Mouse (Mus musculus) liver, embryonic 11.5 days (tissue): Measurements from ENCODE around the gene Cbarp. TPM values are rescaled to one million over a fixed set of nuclear protein-coding genes. Genes with fewer than 3 reads are reported as not detected.
"Not testable (repeated sequence)": the region's sequence is repeated elsewhere in the genome, so short reads cannot be mapped to it uniquely, and the experiment has no call there.

ENCODE experiments used
- ATAC-seq: fragments of 200-750 bp; cut with Nextera tagmentation; replicated peaks from 2 replicates; pipeline ENCODE4 v1.8.0; 2017; ENCODE audit warnings: moderate number of reproducible peaks, mild to moderate bottlenecking, moderate TSS enrichment, moderate library complexity; ENCODE audit not compliant: low FRiP score
- DNase-seq: peaks from one replicate; pipeline ENCODE4 v3.0.0-alpha.2; 2017; ENCODE audit warnings: low spot score
- H3K27ac ChIP-seq: fragments of 300-500 bp; sonication (generic); 2 replicates; pipeline ENCODE4 v1.5.1; 2014; ENCODE audit warnings: mild to moderate bottlenecking, low read depth, low read length, control low read depth
- H3K27me3 ChIP-seq: fragments of 300-500 bp; sonication (generic); replicated peaks from 2 replicates; pipeline ENCODE4 v1.6.1; 2014; ENCODE audit warnings: low read length, mixed read lengths; ENCODE audit not compliant: control insufficient read depth, insufficient read depth
- H3K36me3 ChIP-seq: fragments of 300-500 bp; sonication (generic); 2 replicates; pipeline ENCODE4 v1.6.1; 2014; ENCODE audit warnings: mild to moderate bottlenecking, low read length, moderate library complexity, mixed read lengths; ENCODE audit not compliant: control insufficient read depth, insufficient read depth
- H3K4me1 ChIP-seq: fragments of 300-500 bp; sonication (generic); replicated peaks from 2 replicates; pipeline ENCODE4 v1.6.1; 2014; ENCODE audit warnings: low read length, mixed read lengths; ENCODE audit not compliant: control insufficient read depth, insufficient read depth
- H3K4me2 ChIP-seq: fragments of 300-500 bp; sonication (generic); 2 replicates; pipeline ENCODE4 v1.6.1; 2014; ENCODE audit warnings: mild to moderate bottlenecking, control low read depth, moderate library complexity
- H3K4me3 ChIP-seq: fragments of 300-500 bp; sonication (generic); 2 replicates; pipeline ENCODE4 v1.5.1; 2014; ENCODE audit warnings: low read depth, low read length, control low read depth
- H3K9ac ChIP-seq: fragments of 300-500 bp; sonication (generic); 2 replicates; pipeline ENCODE4 v1.6.1; 2014; ENCODE audit warnings: low read depth, low read length, control low read depth
- H3K9me3 ChIP-seq: fragments of 300-500 bp; sonication (generic); 2 replicates; pipeline ENCODE4 v1.6.1; 2016; ENCODE audit warnings: low read length, inconsistent platforms, mixed read lengths; ENCODE audit not compliant: control insufficient read depth
- WGBS: fragments of 180-500 bp; shearing (Covaris S2); extraction: QIAGEN DNeasy Blood & Tissue Kit; methylation state at CpG from one replicate; pipeline ENCODE4 v1.1.7; 2014; 5-methylcytosine and 5-hydroxymethylcytosine counted together
- polyA plus RNA-seq: library from polyadenylated mRNA; unstranded; fragments of >200 nt; fragmentation: Nextera tagmentation; extraction: Ambion mirVana; gene quantifications from 2 replicates; pipeline ENCODE4 v1.2.1, GENCODE M21; 2014

The Cbarp gene
- polyA plus RNA-seq, 1 experiment from 2014 or later = 2.8 TPM

DNA sequence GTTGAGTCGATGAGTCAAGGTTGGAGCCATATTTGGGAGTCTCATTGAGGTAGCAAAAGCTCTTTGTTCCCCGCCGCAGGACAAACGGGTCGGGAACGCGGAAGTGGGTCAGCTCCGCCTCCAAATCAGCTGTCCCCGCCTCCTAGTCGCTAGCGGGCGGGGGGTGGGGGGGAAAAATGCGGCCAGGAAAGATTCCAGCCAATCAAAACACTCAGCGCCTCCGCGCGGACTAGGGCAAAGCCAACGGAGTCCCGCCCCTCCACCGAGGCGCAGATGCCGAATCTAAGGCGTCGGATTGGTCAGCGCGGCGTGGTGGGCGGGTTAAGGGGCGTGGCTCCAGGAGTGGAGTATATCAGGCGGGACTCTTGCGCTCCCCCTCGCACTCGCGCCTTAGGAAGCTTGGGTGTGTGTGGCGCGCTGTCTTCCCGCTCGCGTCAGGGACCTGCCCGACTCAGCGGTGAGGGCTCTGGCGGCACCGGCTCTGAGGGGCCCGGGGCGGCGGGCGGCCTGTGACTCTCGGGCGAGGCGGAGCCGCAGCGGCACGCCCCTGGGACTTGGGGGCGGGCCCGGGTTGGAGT, 26.9 kb upstream of the Cbarp start:
- H3K27me3 ChIP-seq = no peaks in the 10 kb centered on the region
- DNase-seq (peak; percentile 99), ATAC-seq (peak; percentile 84)
- WGBS = under 1% methylated on average over 55 of the region's 55 CpGs
- peaks cover 56% of the 10 kb centered on the region for H3K4me1 ChIP-seq
- H3K9me3 ChIP-seq = no peaks in the 10 kb centered on the region
- H3K4me2 ChIP-seq = peak overlapping the region; percentile 84
- H3K36me3 ChIP-seq = peaks cover 22% of the 10 kb centered on the region
- H3K27ac ChIP-seq = peak overlapping the region; percentile 99
- peak overlapping the region; percentile 98 for H3K9ac ChIP-seq
- peak overlapping the region; percentile 84 for H3K4me3 ChIP-seq

DNA sequence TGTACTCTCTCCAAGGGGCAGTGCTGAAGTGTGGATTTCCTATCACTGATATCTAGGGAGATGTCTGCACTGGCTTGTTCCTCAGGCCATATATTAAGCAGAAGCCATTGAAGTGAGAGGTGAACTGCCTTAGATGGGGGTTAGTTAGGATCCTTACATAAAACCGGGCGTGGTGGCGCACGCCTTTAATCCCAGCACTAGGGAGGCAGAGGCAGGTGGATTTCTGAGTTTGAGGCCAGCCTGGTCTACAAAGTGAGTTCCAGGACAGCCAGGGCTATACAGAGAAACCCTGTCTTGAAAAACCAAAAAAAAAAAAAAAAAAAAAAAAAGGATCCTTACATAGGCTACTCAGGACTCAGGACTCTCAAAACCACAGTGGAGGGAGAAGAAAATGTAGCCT, 25.5 kb upstream of the Cbarp start:
- ATAC-seq, H3K4me3 ChIP-seq, H3K27ac ChIP-seq, H3K9me3 ChIP-seq, H3K27me3 ChIP-seq, DNase-seq: not testable (repeated sequence)
- WGBS = 79% methylated on average over 4 of the region's 4 CpGs
- Histone ChIP-seq H3K36me3 (peaks cover 12% of the 10 kb centered on the region), H3K4me2 (peak overlapping the region; percentile 82), H3K4me1 (peaks cover 61% of the 10 kb centered on the region), H3K9ac (peak overlapping the region; percentile 59; the same call in 1 of the 2 replicates)

DNA sequence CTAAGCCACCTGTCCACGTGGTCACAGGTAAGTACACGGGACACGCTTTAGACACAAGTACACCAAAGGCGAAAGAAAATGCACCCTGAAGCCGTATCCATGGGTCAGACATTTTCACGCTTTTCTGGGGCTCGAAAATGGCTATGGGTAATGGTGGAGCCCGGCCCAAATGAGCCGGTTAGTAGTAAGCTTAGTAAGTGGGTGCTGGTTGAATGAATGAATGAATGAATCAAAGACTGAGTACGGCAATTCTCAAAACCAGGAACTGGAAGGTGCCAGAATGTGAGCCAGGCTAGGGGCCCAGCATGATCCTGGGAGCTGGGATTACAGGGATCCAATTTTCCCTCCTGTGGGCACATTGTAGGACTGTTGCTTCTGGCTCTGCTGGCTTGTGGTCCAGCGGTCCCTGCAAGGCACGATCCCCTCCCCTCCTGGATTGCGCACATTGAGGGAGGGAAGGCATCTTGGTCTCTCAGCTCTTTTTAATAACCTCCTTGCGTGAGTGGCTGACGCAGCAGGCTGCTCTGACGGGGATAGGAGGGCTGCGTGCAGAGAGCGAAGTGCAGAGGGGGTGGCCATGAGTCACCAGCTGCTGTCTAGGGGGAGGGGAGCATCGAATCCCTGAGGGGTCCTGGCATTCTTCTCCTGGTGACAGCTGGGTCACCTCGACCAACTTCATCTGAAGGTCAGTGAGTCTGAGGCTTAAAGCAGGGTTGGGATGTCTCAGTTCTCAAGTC, 24.9 kb upstream of the Cbarp start, which contains the start of gene Cirbp:
TSS of gene Cirbp (plus strand) at position 594 of the 737 bp plus-strand sequence.
- ATAC-seq = no peak
- DNase-seq = no peak
- H3K27ac ChIP-seq = peak within 1 kb of the TSS; percentile 65; the same call in 1 of the 2 replicates
- peak within 1 kb of the TSS; percentile 84 for H3K4me3 ChIP-seq
- H3K36me3 ChIP-seq = peaks cover 7% of the 10 kb centered on the region
- H3K4me2 ChIP-seq = peak within 1 kb of the TSS; percentile 84
- H3K9ac ChIP-seq = peak within 1 kb of the TSS; percentile 59
- no peaks in the 10 kb centered on the region for H3K27me3 ChIP-seq
- no peaks in the 10 kb centered on the region for H3K9me3 ChIP-seq
- 19% methylated on average over 20 of the region's 20 CpGs for WGBS
- peaks cover 66% of the 10 kb centered on the region for H3K4me1 ChIP-seq

DNA sequence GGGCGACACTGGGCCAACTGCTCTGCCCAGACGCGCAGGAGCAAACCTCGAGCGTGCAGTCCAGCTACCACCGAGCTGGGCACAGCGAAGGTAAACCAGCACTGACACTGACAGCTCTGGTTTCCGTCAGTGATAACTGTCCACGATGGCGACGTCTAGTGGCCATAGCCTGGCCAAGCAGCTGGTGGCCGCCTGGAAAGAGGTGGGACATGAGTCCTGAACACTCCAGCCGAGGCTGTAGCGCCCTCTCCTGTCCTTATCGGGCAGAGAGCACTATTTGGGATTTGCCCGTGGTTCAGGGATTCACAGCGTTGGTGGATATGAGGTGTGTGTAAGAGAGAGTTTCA, 24.3 kb upstream of the Cbarp start:
- DNase-seq = peak; percentile 92
- H3K9ac ChIP-seq = peak overlapping the region; percentile 59
- H3K27me3 ChIP-seq = no peaks in the 10 kb centered on the region
- peak overlapping the region; percentile 43; the same call in 1 of the 2 replicates for H3K27ac ChIP-seq
- H3K4me3 ChIP-seq = peak overlapping the region; percentile 52
- H3K9me3 ChIP-seq = no peaks in the 10 kb centered on the region
- peaks cover 2% of the 10 kb centered on the region for H3K36me3 ChIP-seq
- peak; percentile 53 for ATAC-seq
- peak overlapping the region; percentile 82 for H3K4me2 ChIP-seq
- H3K4me1 ChIP-seq = peaks cover 72% of the 10 kb centered on the region
- WGBS = under 1% methylated on average over 17 of the region's 17 CpGs

DNA sequence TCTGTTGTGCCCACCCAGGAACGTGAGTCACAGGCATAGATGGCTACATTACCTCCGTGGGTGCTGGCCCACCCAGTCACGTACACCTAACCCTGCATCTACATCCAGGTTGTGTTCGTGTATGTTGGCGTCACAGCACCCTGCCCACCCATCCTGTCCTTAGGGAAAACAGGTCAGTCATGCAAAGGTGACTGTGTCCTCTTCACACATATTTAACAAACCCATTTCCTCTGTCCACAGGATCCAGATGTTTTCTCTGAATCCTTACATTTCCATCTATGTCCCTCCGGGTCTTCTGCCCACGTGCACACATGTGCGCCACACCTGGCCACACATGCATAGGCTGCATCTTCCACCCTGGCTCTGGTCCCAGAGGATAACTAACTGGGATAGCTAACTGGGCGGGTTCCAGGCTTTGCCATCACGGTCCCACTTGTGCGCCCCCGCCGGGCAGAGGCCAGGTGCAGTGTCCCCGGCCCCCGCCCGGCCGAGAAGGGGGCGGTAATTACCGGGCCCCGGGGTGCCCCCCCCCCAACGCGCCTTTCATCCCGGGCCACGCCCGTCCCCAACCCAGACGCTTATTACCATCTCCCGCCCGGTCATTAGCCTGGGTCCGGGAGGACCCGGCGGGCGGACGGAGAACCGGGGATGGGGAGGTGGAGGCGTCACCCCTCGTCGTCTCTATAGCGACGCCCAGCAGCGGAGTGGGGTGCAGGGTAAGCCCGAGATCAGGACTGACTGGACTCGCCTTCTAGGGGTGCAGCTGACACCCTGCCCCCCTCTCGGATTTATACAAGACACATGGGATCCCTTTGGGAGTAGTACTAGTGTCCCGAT, 23.7 kb upstream of the Cbarp start:
- Histone ChIP-seq H3K4me3 (peak overlapping the region; percentile 52), H3K9me3 (no peaks in the 10 kb centered on the region), H3K9ac (peak overlapping the region; percentile 37; the same call in 1 of the 2 replicates), H3K36me3 (no peaks in the 10 kb centered on the region), H3K27me3 (no peaks in the 10 kb centered on the region), H3K4me1 (peaks cover 73% of the 10 kb centered on the region), H3K4me2 (peak overlapping the region; percentile 82), H3K27ac (peak overlapping the region; percentile 43; the same call in 1 of the 2 replicates)
- no peak for DNase-seq
- no peak for ATAC-seq
- 12% methylated on average over 44 of the region's 44 CpGs for WGBS

DNA sequence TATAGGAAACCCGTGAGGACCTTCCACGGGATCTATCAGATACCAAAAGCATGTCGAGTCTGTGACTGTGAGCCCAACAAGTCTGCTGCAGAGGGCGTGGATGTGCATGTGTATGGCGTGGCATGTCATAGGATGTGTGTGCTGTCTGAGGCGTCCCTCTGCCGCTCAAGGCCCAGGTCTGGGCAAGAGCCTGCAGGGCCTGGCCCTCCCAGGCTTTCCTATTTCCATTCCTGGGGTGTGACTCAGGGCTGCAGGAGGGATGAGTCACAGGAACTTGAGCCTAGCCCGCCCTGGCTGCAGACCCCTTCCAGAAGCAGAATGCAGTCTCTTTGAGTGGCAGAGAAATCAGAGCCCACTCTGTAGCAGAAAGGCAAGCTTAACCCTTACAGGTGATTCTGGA, 23.1 kb upstream of the Cbarp start:
- 62% methylated on average over 8 of the region's 8 CpGs for WGBS
- peaks cover 74% of the 10 kb centered on the region for H3K4me1 ChIP-seq
- H3K9ac ChIP-seq = no peak overlapping the region
- no peak for ATAC-seq
- no peak overlapping the region for H3K27ac ChIP-seq
- H3K27me3 ChIP-seq = no peaks in the 10 kb centered on the region
- peak overlapping the region; percentile 82 for H3K4me2 ChIP-seq
- H3K36me3 ChIP-seq = no peaks in the 10 kb centered on the region
- DNase-seq = no peak
- H3K4me3 ChIP-seq = no peak overlapping the region
- no peaks in the 10 kb centered on the region for H3K9me3 ChIP-seq

DNA sequence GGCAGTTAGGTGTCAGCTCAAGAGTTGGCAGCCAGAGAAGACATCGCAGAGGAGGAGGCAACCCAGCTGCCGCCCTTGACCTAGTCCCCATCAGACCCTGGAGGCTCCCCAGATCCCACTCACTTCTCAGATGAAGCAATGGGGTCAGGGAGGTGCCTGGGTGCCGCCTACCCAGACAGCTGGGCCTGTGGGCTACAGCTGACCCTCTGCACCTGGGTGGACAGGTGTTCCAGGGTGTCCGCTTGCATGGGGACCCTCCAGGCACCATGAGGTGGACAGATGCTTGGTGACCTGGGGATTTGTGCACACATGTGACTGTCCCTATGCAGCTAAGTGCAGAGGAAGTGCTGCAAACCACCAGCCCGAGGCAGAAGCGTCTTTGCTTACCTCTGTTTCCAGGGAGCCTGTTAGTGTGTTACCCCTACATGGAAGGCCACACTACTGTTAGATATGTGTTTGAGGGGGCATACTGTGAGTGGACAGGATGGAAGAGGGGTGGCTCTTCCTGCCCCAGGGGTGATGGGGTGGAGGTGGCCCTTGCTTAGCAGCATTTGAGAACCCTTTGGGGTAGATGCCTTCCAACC, 22.2 kb upstream of the Cbarp start:
- WGBS = 71% methylated on average over 6 of the region's 6 CpGs

DNA sequence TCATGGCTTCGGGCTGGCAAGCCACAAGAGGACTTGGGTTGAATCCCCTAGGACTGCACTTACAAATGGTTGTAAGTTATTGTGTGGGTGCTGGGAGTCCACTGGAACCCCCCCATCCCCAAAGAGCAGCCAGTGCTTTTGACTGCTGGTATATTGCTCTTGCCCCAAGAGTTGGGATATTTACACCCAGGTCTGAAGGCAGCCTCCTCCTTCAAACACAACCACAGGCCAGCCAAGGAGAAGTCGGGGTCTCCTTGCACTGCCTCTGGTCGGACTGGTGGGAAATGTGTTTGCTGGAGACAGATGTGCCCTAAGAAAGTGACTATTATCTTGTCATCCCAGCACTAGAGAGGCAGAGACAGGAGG, 21.6 kb upstream of the Cbarp start:
- no peaks in the 10 kb centered on the region for H3K9me3 ChIP-seq
- peak overlapping the region; percentile 93 for H3K27ac ChIP-seq
- no peaks in the 10 kb centered on the region for H3K27me3 ChIP-seq
- WGBS = 77% methylated on average over 3 of the region's 3 CpGs
- H3K4me2 ChIP-seq = peak overlapping the region; percentile 94
- ATAC-seq (no peak), DNase-seq (no peak)
- peaks cover 3% of the 10 kb centered on the region; the same call in 1 of the 2 replicates for H3K36me3 ChIP-seq
- no peak overlapping the region for H3K9ac ChIP-seq
- peak overlapping the region; percentile 54; the same call in 1 of the 2 replicates for H3K4me3 ChIP-seq
- peaks cover 87% of the 10 kb centered on the region for H3K4me1 ChIP-seq

More for the DNA sequence above, 22.2 kb upstream of the Cbarp start:
- H3K9ac ChIP-seq = peak overlapping the region; percentile 27; the same call in 1 of the 2 replicates
- no peaks in the 10 kb centered on the region for H3K9me3 ChIP-seq
- H3K36me3 ChIP-seq = no peaks in the 10 kb centered on the region
- no peak for ATAC-seq
- H3K27me3 ChIP-seq = no peaks in the 10 kb centered on the region
- H3K27ac ChIP-seq = no peak overlapping the region
- H3K4me1 ChIP-seq = peaks cover 82% of the 10 kb centered on the region
- no peak for DNase-seq
- H3K4me3 ChIP-seq = no peak overlapping the region
- no peak overlapping the region; the same call in 1 of the 2 replicates for H3K4me2 ChIP-seq
